Mouse (Mus musculus): ENCODE data around the gene Adamts8.

GRCm38 (mm10) chr9:30950592-30950991, 8.2 kb downstream of the Adamts8 start:
- no peak for TF ChIP-seq CTCF (IDR thresholded peaks at IDR 0.05; ENCODE audit: control insufficient read depth, insufficient read depth, insufficient replicate concordance, low read depth, low read length)
- TF ChIP-seq POLR2A (IDR thresholded peaks at IDR 0.05; ENCODE audit: control insufficient read depth, low read depth, low read length) = no peak

Data from testis, adult 2 months (tissue).